Mouse (Mus musculus) heart, postnatal 0 days (tissue): Measurements from ENCODE around the gene Cd7.
"Not testable (repeated sequence)": the region's sequence is repeated elsewhere in the genome, so short reads cannot be mapped to it uniquely, and the experiment has no call there.

ENCODE experiments used
- CTCF ChIP-seq: IDR thresholded peaks from 2 replicates; pipeline ENCODE4 v1.5.1; 2016; ENCODE audit warnings: antibody characterized with exemption, control low read depth, low read depth
- EP300 ChIP-seq: IDR thresholded peaks from 2 replicates; pipeline ENCODE4 v1.6.1; 2016; ENCODE audit warnings: antibody characterized with exemption, low read depth

- not testable (repeated sequence) for TF ChIP-seq CTCF, EP300
Observed at GRCm38 (mm10) chr11:121043025-121043424, 3.8 kb upstream of the Cd7 start.
